Comparison of ENCODE assay signal across 8 mouse cellular contexts in genomic region chr2:13270736-13271135, GRCm38 (mm10). TPM values are rescaled to one million over a fixed set of nuclear protein-coding genes. Genes with fewer than 3 reads are reported as not detected.
DNase-seq lines count a peak whose midpoint lies in the region; ATAC-seq and TF ChIP-seq lines count a peak whose summit lies in the region.

No protein-coding gene starts in this region.

- peak overlapping the region; percentile 58 for H3K9ac ChIP-seq in forebrain, postnatal 0 days

- H3K27me3 ChIP-seq in kidney, adult 2 months (replicated peaks; ENCODE audit: control insufficient read depth, insufficient read depth, low read length) = no peaks in the 10 kb centered on the region
- no peaks in the 10 kb centered on the region for H3K27me3 ChIP-seq in Patski
- H3K27me3 ChIP-seq in forebrain, postnatal 0 days (ENCODE audit: insufficient read depth, low read length) = no peaks in the 10 kb centered on the region

- CTCF ChIA-PET in Patski (lab: Charles Lee) = interaction anchor here (2.0 kb wide), 1 partner anchor 13 kb away, joined by 6 read pairs; no protein-coding TSS in a partner anchor

- peak overlapping the region; percentile 80 for H3K4me2 ChIP-seq in forebrain, postnatal 0 days (ENCODE audit: low read depth)

- peak overlapping the region; percentile 71 for H3K4me3 ChIP-seq in kidney, adult 2 months (ENCODE audit: insufficient read depth, low read depth, low read length)
- H3K4me3 ChIP-seq in forebrain, postnatal 0 days (ENCODE audit: low read depth, low read length) = peak overlapping the region; percentile 56

- 21% methylated on average over 8 of the region's 8 CpGs for WGBS in kidney, adult 2 months
- WGBS in forebrain, postnatal 0 days = 58% methylated on average over 8 of the region's 8 CpGs

- H3K36me3 ChIP-seq in kidney, adult 2 months (ENCODE audit: control insufficient read depth, insufficient read depth, low read length) = no peaks in the 10 kb centered on the region
- no peaks in the 10 kb centered on the region for H3K36me3 ChIP-seq in forebrain, postnatal 0 days (ENCODE audit: insufficient read depth)

- peak overlapping the region; percentile 48 for H3K27ac ChIP-seq in kidney, adult 2 months (ENCODE audit: insufficient read depth, low read depth, low read length)
- H3K27ac ChIP-seq in forebrain, postnatal 0 days (ENCODE audit: low read depth, low read length) = peak overlapping the region; percentile 46; the same call in 1 of the 2 replicates

- no peaks in the 10 kb centered on the region for H3K4me1 ChIP-seq in kidney, adult 2 months (ENCODE audit: control insufficient read depth, insufficient read depth, low read length)
- peaks cover 6% of the 10 kb centered on the region; the same call in 1 of the 2 replicates for H3K4me1 ChIP-seq in forebrain, postnatal 0 days (ENCODE audit: insufficient read depth)

- POLR2A ChIA-PET in Patski (lab: Charles Lee) = no interaction called here

- no peak for TF ChIP-seq CTCF in kidney, adult 2 months (conservative IDR thresholded peaks at IDR 0.05; ENCODE audit: insufficient read depth, insufficient read length, low read depth, low read length)
- TF ChIP-seq CTCF in Patski (IDR thresholded peaks at IDR 0.05) = no peak
- TF ChIP-seq CTCF in forebrain, postnatal 0 days (IDR thresholded peaks at IDR 0.05; ENCODE audit: low read depth) = no peak

- peak; percentile 45 for ATAC-seq in Patski
- ATAC-seq in forebrain, postnatal 0 days = no peak

- in situ Hi-C loops in Patski (cut with MboI; ENCODE audit: low pct_unique_long_range_greater_than_20kb) = loop anchor here (10.0 to 25.0 kb wide), 4 partner anchors 584 to 1017 kb away; partner anchors contain the start of gene Hacd1

- TF ChIP-seq POLR2A in kidney, adult 2 months (IDR thresholded peaks at IDR 0.05; ENCODE audit: low read depth, low read length) = no peak

- no peaks in the 10 kb centered on the region for H3K9me3 ChIP-seq in forebrain, postnatal 0 days (ENCODE audit: low read length)

- peak; percentile 25 for DNase-seq in kidney, adult 2 months
- DNase-seq in kidney, adult 18-20 months = no peak
- no peak for DNase-seq in Patski (ENCODE audit: low read depth, low spot score)
- DNase-seq in forebrain, postnatal 0 days = no peak
- peak; percentile 30 for DNase-seq in lung, postnatal 25 days (ENCODE audit: low spot score)
- DNase-seq in telencephalon, adult 2 months (ENCODE audit: low read depth, low spot score) = peak; percentile 4
- DNase-seq in layer of hippocampus, adult 9-10 months (ENCODE audit: low spot score) = no peak
- no peak for DNase-seq in layer of hippocampus, adult 9-11 months

RNA-seq across cellular contexts. Expression of gene Rsu1, which starts 0.5 kb away (rescaled TPM):
- polyA plus RNA-seq in kidney, adult 2 months (2012; rRNA removed) = 61.1 and 63.5 TPM in 2 replicates
- polyA plus RNA-seq in Patski (2021) = 181 TPM
- total RNA-seq in forebrain, postnatal 0 days (2014; rRNA removed) = 49.7 and 58.3 TPM in 2 replicates
- 68.4 and 73.8 TPM in 2 replicates for polyA plus RNA-seq in forebrain, postnatal 0 days (2015; fragmentation: Nextera tagmentation; extraction: Ambion mirVana)

Comparison
In these comparisons a context has a peak if more than half of its experiments do, and no peak if none do; other contexts are left out.
1. DNase-seq: peak in kidney, adult 2 months (single experiment), lung, postnatal 25 days (single experiment) and telencephalon, adult 2 months (single experiment); none in kidney, adult 18-20 months (single experiment), Patski (single experiment), forebrain, postnatal 0 days (single experiment), layer of hippocampus, adult 9-10 months (single experiment) and layer of hippocampus, adult 9-11 months (single experiment).